Mouse (Mus musculus) intestine, embryonic 14.5 days (tissue): ENCODE measurements at regions not wholly inside any gene's neighbourhood (a gene's known extent, or its start where the extent isn't known, plus 50 kb on each side); places are given as distances from the start of the nearest gene placed in this dataset.

Source experiments
- ATAC-seq: fragments of 200-750 bp; cut with Nextera tagmentation; replicated peaks from 2 replicates; pipeline ENCODE4 v1.8.0; 2017; ENCODE audit warnings: low read depth, moderate number of reproducible peaks, moderate TSS enrichment, moderate library complexity; ENCODE audit not compliant: low FRiP score, low TSS enrichment
- DNase-seq: peaks from one replicate; pipeline ENCODE4 v3.0.0-alpha.2; 2018; ENCODE audit warnings: low spot score
- H3K27ac ChIP-seq: fragments of 300-500 bp; sonication (generic); 2 replicates; pipeline ENCODE4 v1.5.1; 2014; ENCODE audit warnings: low read depth, mild to moderate bottlenecking, control low read depth
- H3K27me3 ChIP-seq: fragments of 300-500 bp; sonication (generic); replicated peaks from 2 replicates; pipeline ENCODE4 v1.6.1; 2014; ENCODE audit warnings: low read length, control low read depth; ENCODE audit not compliant: control insufficient read depth, insufficient read depth
- H3K36me3 ChIP-seq: fragments of 300-500 bp; sonication (generic); 2 replicates; pipeline ENCODE4 v1.6.1; 2014; ENCODE audit warnings: low read length, control low read depth; ENCODE audit not compliant: control insufficient read depth, insufficient read depth
- H3K4me1 ChIP-seq: fragments of 300-500 bp; sonication (generic); replicated peaks from 2 replicates; pipeline ENCODE4 v1.6.1; 2014; ENCODE audit warnings: low read length, control low read depth, mixed read lengths; ENCODE audit not compliant: control insufficient read depth, insufficient read depth
- H3K4me2 ChIP-seq: fragments of 300-500 bp; sonication (generic); 2 replicates; pipeline ENCODE4 v1.6.1; 2014; ENCODE audit warnings: low read length
- H3K4me3 ChIP-seq: fragments of 300-500 bp; sonication (generic); 2 replicates; pipeline ENCODE4 v1.5.1; 2014; ENCODE audit warnings: low read depth, low read length, control low read depth, mixed read lengths
- H3K9ac ChIP-seq: fragments of 300-500 bp; sonication (generic); 2 replicates; pipeline ENCODE4 v1.6.1; 2014; ENCODE audit warnings: mild to moderate bottlenecking, low read length
- H3K9me3 ChIP-seq: fragments of 300-500 bp; sonication (generic); 2 replicates; pipeline ENCODE4 v1.6.1; 2016; ENCODE audit warnings: low read length, control low read depth; ENCODE audit not compliant: control insufficient read depth
- WGBS: fragments of 180-500 bp; shearing (Covaris S2); extraction: QIAGEN DNeasy Blood & Tissue Kit; methylation state at CpG from one replicate; pipeline ENCODE4 v1.1.7; 2014; 5-methylcytosine and 5-hydroxymethylcytosine counted together

GRCm38 (mm10) chr11:90981626-90982025 lies 293.5 kb upstream of the Tom1l1 start:
- ATAC-seq (no peak), DNase-seq (no peak)
- WGBS: 86% methylated on average over 1 of the region's 1 CpGs
- Histone ChIP-seq H3K4me1 (no peaks in the 10 kb centered on the region), H3K4me3 (no peak overlapping the region), H3K27me3 (no peaks in the 10 kb centered on the region), H3K9me3 (no peaks in the 10 kb centered on the region), H3K36me3 (no peaks in the 10 kb centered on the region), H3K27ac (no peak overlapping the region), H3K9ac (no peak overlapping the region), H3K4me2 (no peak overlapping the region)

- Histone ChIP-seq H3K4me1 (no peaks in the 10 kb centered on the region), H3K4me3 (no peak overlapping the region)
Observed at GRCm38 (mm10) chr11:90978234-90978633, 290.1 kb upstream of the Tom1l1 start.

GRCm38 (mm10) chr11:90941076-90941475 lies 252.9 kb upstream of the Tom1l1 start:
- Histone ChIP-seq H3K9me3 (no peaks in the 10 kb centered on the region), H3K27ac (no peak overlapping the region), H3K9ac (no peak overlapping the region), H3K4me3 (no peak overlapping the region), H3K4me1 (no peaks in the 10 kb centered on the region), H3K36me3 (no peaks in the 10 kb centered on the region), H3K4me2 (no peak overlapping the region), H3K27me3 (no peaks in the 10 kb centered on the region)
- ATAC-seq (no peak), DNase-seq (no peak)
- 87% methylated on average over 5 of the region's 5 CpGs for WGBS

More at GRCm38 (mm10) chr11:90978234-90978633, 290.1 kb upstream of the Tom1l1 start:
- no peaks in the 10 kb centered on the region for H3K27me3 ChIP-seq
- WGBS: 76% methylated on average over 3 of the region's 3 CpGs
- H3K27ac ChIP-seq: no peak overlapping the region
- ATAC-seq (no peak), DNase-seq (no peak)
- no peak overlapping the region for H3K9ac ChIP-seq
- H3K9me3 ChIP-seq: no peaks in the 10 kb centered on the region
- no peak overlapping the region for H3K4me2 ChIP-seq
- no peaks in the 10 kb centered on the region for H3K36me3 ChIP-seq

GRCm38 (mm10) chr11:90925738-90926137 lies 237.6 kb upstream of the Tom1l1 start:
- H3K27ac ChIP-seq: no peak overlapping the region
- H3K36me3 ChIP-seq: no peaks in the 10 kb centered on the region
- H3K9ac ChIP-seq: no peak overlapping the region
- ATAC-seq (no peak), DNase-seq (no peak)
- H3K4me1 ChIP-seq: no peaks in the 10 kb centered on the region
- no peaks in the 10 kb centered on the region for H3K9me3 ChIP-seq
- no peaks in the 10 kb centered on the region for H3K27me3 ChIP-seq
- H3K4me2 ChIP-seq: no peak overlapping the region
- no peak overlapping the region for H3K4me3 ChIP-seq

- Histone ChIP-seq H3K9ac (no peak overlapping the region), H3K9me3 (no peaks in the 10 kb centered on the region), H3K27me3 (no peaks in the 10 kb centered on the region), H3K4me2 (no peak overlapping the region), H3K36me3 (no peaks in the 10 kb centered on the region), H3K4me3 (no peak overlapping the region), H3K4me1 (no peaks in the 10 kb centered on the region), H3K27ac (no peak overlapping the region)
- ATAC-seq (no peak), DNase-seq (no peak)
- WGBS: 52% methylated on average over 3 of the region's 3 CpGs
Observed at GRCm38 (mm10) chr11:90917782-90918181, 229.6 kb upstream of the Tom1l1 start.

- no peaks in the 10 kb centered on the region for H3K4me1 ChIP-seq
Observed at GRCm38 (mm10) chr11:90894236-90894635, 206.1 kb upstream of the Tom1l1 start.

GRCm38 (mm10) chr11:90873122-90873521 lies 185.0 kb upstream of the Tom1l1 start:
- H3K4me2 ChIP-seq: no peak overlapping the region
- H3K9ac ChIP-seq: no peak overlapping the region
- no peak overlapping the region for H3K27ac ChIP-seq
- DNase-seq (no peak), ATAC-seq (no peak)
- H3K27me3 ChIP-seq: no peaks in the 10 kb centered on the region
- H3K4me3 ChIP-seq: no peak overlapping the region
- H3K36me3 ChIP-seq: no peaks in the 10 kb centered on the region
- no peaks in the 10 kb centered on the region for H3K9me3 ChIP-seq
- no peaks in the 10 kb centered on the region for H3K4me1 ChIP-seq

More at GRCm38 (mm10) chr11:90894236-90894635, 206.1 kb upstream of the Tom1l1 start:
- ATAC-seq: no peak
- no peak overlapping the region for H3K27ac ChIP-seq
- H3K27me3 ChIP-seq: no peaks in the 10 kb centered on the region
- no peak overlapping the region for H3K4me2 ChIP-seq
- DNase-seq: no peak
- no peak overlapping the region for H3K9ac ChIP-seq
- H3K36me3 ChIP-seq: no peaks in the 10 kb centered on the region
- H3K9me3 ChIP-seq: no peaks in the 10 kb centered on the region
- H3K4me3 ChIP-seq: no peak overlapping the region
- 64% methylated on average over 3 of the region's 3 CpGs for WGBS

GRCm38 (mm10) chr11:90871686-90872085 lies 183.5 kb upstream of the Tom1l1 start:
- DNase-seq: no peak
- WGBS: 94% methylated on average over 2 of the region's 2 CpGs

GRCm38 (mm10) chr11:90863981-90864760 lies 176.0 kb upstream of the Tom1l1 start:
- Histone ChIP-seq H3K36me3 (no peaks in the 10 kb centered on the region), H3K4me2 (no peak overlapping the region), H3K27ac (no peak overlapping the region), H3K4me3 (no peak overlapping the region), H3K9ac (no peak overlapping the region), H3K27me3 (no peaks in the 10 kb centered on the region), H3K4me1 (no peaks in the 10 kb centered on the region), H3K9me3 (no peaks in the 10 kb centered on the region)
- DNase-seq (no peak), ATAC-seq (no peak)
- 82% methylated on average over 4 of the region's 4 CpGs for WGBS

More at GRCm38 (mm10) chr11:90871686-90872085, 183.5 kb upstream of the Tom1l1 start:
- no peaks in the 10 kb centered on the region for H3K4me1 ChIP-seq
- no peak overlapping the region for H3K4me3 ChIP-seq
- no peaks in the 10 kb centered on the region for H3K36me3 ChIP-seq
- no peak overlapping the region for H3K4me2 ChIP-seq
- H3K9me3 ChIP-seq: no peaks in the 10 kb centered on the region
- no peak overlapping the region for H3K27ac ChIP-seq
- H3K27me3 ChIP-seq: no peaks in the 10 kb centered on the region
- no peak overlapping the region for H3K9ac ChIP-seq
- ATAC-seq: no peak
